Mouse (Mus musculus) liver, embryonic 15.5 days (tissue): ENCODE measurements around the gene Lrrc3. TPM values are rescaled to one million over a fixed set of nuclear protein-coding genes. Genes with fewer than 3 reads are reported as not detected.
"Not testable (repeated sequence)": the region's sequence is repeated elsewhere in the genome, so short reads cannot be mapped to it uniquely, and the experiment has no call there.

Experiments used
- ATAC-seq: fragments of 200-750 bp; cut with Nextera tagmentation; 2 replicates; pipeline ENCODE4 v1.8.0; 2017; ENCODE audit warnings: moderate number of reproducible peaks, mild to moderate bottlenecking, moderate library complexity; ENCODE audit not compliant: insufficient read depth
- H3K27ac ChIP-seq: fragments of 300-500 bp; sonication (generic); replicated peaks from 2 replicates; pipeline ENCODE4 v1.5.1; 2015; ENCODE audit warnings: mild to moderate bottlenecking, inconsistent platforms
- H3K27me3 ChIP-seq: fragments of 300-500 bp; sonication (generic); 2 replicates; pipeline ENCODE4 v1.6.1; 2015; ENCODE audit warnings: mild to moderate bottlenecking, inconsistent platforms
- H3K36me3 ChIP-seq: fragments of 300-500 bp; sonication (generic); replicated peaks from 2 replicates; pipeline ENCODE4 v1.6.1; 2015; ENCODE audit warnings: moderate library complexity, mild to moderate bottlenecking, inconsistent platforms
- H3K4me1 ChIP-seq: fragments of 300-500 bp; sonication (generic); replicated peaks from 2 replicates; pipeline ENCODE4 v1.6.1; 2015; ENCODE audit warnings: inconsistent platforms
- H3K4me2 ChIP-seq: fragments of 300-500 bp; sonication (generic); 2 replicates; pipeline ENCODE4 v1.6.1; 2015; ENCODE audit warnings: moderate library complexity, mild to moderate bottlenecking, inconsistent platforms
- H3K4me3 ChIP-seq: fragments of 300-500 bp; sonication (generic); replicated peaks from 2 replicates; pipeline ENCODE4 v1.5.1; 2015; ENCODE audit warnings: mild to moderate bottlenecking, inconsistent platforms
- H3K9ac ChIP-seq: fragments of 300-500 bp; sonication (generic); 2 replicates; pipeline ENCODE4 v1.6.1; 2015; ENCODE audit warnings: moderate library complexity, mild to moderate bottlenecking, inconsistent platforms
- H3K9me3 ChIP-seq: fragments of 300-500 bp; sonication (generic); replicated peaks from 2 replicates; pipeline ENCODE4 v1.6.1; 2016; ENCODE audit warnings: inconsistent platforms
- WGBS: fragments of 180-500 bp; shearing (Covaris S2); methylation state at CpG from one replicate; pipeline ENCODE4 v1.1.7; 2015; ENCODE audit warnings: mixed read lengths; ENCODE audit not compliant: insufficient replicate concordance; 5-methylcytosine and 5-hydroxymethylcytosine counted together
- polyA plus RNA-seq: library from polyadenylated mRNA; unstranded; fragments of >200 nt; fragmentation: Nextera tagmentation; extraction: Ambion mirVana; gene quantifications from 2 replicates; pipeline ENCODE4 v1.2.1, GENCODE M21; 2015

Gene Lrrc3
- polyA plus RNA-seq: 13.7 and 16.3 TPM in 2 replicates

DNA sequence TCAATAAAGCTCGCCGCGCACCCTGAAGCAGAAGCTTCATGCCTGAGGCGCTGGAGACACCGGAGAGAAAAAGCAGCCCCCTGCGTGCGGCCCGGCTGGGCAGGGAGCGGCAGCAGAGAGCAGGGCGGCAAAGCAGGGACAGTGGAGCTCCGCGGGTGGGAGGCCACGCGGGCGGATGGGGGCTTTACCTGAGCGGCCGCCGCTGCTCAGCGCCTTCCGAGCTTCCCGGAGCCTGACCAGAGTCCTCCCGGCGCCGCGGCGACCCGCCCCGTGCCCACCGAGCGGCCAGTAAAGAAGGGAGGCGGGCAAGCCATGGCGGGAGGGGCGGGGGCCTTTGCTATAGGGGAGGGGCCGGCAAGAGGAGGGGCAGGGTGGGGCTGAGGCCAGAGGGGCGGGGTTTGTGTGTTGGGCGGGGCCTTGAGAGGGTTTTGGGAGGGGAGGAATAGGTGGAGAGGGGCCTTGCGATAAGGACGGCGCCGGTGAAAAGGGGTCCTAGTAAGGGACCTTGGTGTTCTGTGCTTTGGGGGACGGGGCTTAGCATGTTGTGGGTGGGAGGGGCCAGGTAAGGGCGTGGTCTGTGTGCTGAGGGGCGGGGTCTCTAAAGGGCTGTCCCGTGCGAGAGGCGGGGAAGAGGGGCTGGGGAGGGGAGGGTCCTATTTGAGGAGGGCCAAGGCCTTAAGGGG, at the start of gene Lrrc3:
Gene Lrrc3 (minus strand): TSS at position 326 of the 683 bp plus-strand sequence.
- peak within 1 kb of the TSS; percentile 35; the same call in 1 of the 2 replicates for H3K9ac ChIP-seq
- no peaks in the 10 kb centered on the region for H3K9me3 ChIP-seq
- H3K4me3 ChIP-seq: peak within 1 kb of the TSS; percentile 58
- no peaks in the 10 kb centered on the region for H3K36me3 ChIP-seq
- 2% methylated on average over 45 of the region's 46 CpGs for WGBS
- peak within 1 kb of the TSS; percentile 62 for H3K4me2 ChIP-seq
- peak; percentile 65 for ATAC-seq
- H3K4me1 ChIP-seq: peaks cover 14% of the 10 kb centered on the region
- H3K27ac ChIP-seq: peak within 1 kb of the TSS; percentile 29; the same call in 1 of the 2 replicates
- peaks cover 28% of the 10 kb centered on the region for H3K27me3 ChIP-seq

DNA sequence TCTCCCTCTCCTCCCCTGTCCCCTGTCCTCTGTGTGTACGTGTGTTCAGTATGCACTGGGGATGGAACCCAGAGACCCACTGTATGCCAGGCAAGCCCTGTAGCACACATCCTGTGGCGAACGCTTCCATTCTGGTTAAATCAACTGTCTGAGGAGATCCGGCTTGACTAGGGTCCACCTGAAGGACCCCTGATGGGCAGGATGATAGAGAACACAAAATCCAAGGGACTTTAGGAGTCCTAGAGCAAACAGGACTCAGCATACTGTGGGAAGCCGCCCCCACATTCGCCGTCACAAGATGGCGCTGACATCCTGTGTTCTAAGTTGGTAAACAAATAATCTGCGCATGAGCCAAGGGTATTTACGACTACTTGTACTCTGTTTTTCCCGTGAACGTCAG, 48.1 kb upstream of the Lrrc3 start:
- not testable (repeated sequence) for ATAC-seq, H3K4me3 ChIP-seq, H3K4me2 ChIP-seq, H3K9me3 ChIP-seq, H3K27me3 ChIP-seq, H3K27ac ChIP-seq, H3K4me1 ChIP-seq, H3K9ac ChIP-seq, H3K36me3 ChIP-seq
- 82% methylated on average over 10 of the region's 12 CpGs for WGBS

DNA sequence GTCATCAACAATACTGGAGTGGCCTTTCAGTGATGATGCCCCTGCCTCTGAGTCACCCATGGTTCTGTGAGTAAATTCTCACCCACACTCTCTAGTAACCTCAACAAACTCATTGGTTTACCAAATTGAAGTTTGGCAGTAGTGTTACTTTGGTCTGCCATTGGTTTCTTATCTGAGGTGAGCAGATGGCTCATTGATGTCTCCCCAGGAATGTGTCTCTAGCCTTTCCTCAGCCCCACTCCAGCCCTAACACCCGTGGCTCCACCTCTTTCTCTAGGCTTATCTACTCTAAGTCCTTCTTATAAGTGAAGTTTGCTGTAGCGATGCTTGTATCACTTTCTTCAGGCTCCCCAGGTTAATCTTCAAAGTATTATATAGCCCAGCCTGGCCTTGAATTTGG, 37.3 kb upstream of the Lrrc3 start:
- Histone ChIP-seq H3K9me3 (no peaks in the 10 kb centered on the region), H3K9ac (no peak overlapping the region), H3K4me2 (no peak overlapping the region), H3K27ac (no peak overlapping the region), H3K4me3 (no peak overlapping the region), H3K4me1 (no peaks in the 10 kb centered on the region), H3K36me3 (no peaks in the 10 kb centered on the region), H3K27me3 (no peaks in the 10 kb centered on the region)
- ATAC-seq: no peak
- 16% methylated on average over 2 of the region's 2 CpGs for WGBS

GRCm38 (mm10) chr10:77927375-77927774, 25.0 kb upstream of the Lrrc3 start:
- WGBS: 69% methylated on average over 10 of the region's 10 CpGs

DNA sequence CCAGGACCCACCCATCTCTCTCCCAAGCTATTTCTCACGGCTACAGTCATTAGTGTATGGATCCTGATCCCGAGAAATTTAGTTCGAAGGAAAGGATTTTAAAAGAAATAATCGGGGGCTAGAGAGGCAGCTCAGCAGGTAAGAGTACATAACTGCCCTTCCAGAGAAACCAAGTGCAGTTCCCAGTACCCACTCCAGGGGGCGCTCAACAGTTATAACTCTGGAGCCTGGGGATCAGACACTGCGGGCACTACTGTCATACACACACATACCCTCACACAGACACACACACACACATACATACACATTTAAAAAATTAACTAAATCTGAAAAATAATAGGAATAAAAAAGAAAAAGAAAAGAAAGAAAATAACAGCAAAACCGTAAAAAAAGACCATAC, 23.8 kb upstream of the Lrrc3 start:
- Histone ChIP-seq H3K4me2 (no peak overlapping the region), H3K27ac (no peak overlapping the region), H3K9ac (no peak overlapping the region), H3K9me3 (no peaks in the 10 kb centered on the region), H3K4me1 (no peaks in the 10 kb centered on the region), H3K4me3 (no peak overlapping the region), H3K27me3 (no peaks in the 10 kb centered on the region), H3K36me3 (no peaks in the 10 kb centered on the region)
- no peak for ATAC-seq
- WGBS: 24% methylated on average over 7 of the region's 7 CpGs

More at GRCm38 (mm10) chr10:77927375-77927774, 25.0 kb upstream of the Lrrc3 start:
- Histone ChIP-seq H3K9me3 (no peaks in the 10 kb centered on the region), H3K9ac (no peak overlapping the region), H3K4me3 (no peak overlapping the region), H3K4me1 (no peaks in the 10 kb centered on the region), H3K27ac (no peak overlapping the region), H3K27me3 (no peaks in the 10 kb centered on the region), H3K4me2 (no peak overlapping the region), H3K36me3 (no peaks in the 10 kb centered on the region)
- ATAC-seq: no peak

GRCm38 (mm10) chr10:77922681-77923080, 20.3 kb upstream of the Lrrc3 start:
- no peak overlapping the region for H3K9ac ChIP-seq
- no peak overlapping the region for H3K4me2 ChIP-seq
- ATAC-seq: no peak
- no peaks in the 10 kb centered on the region for H3K36me3 ChIP-seq
- 43% methylated on average over 4 of the region's 4 CpGs for WGBS
- H3K27ac ChIP-seq: no peak overlapping the region
- no peaks in the 10 kb centered on the region for H3K9me3 ChIP-seq
- no peaks in the 10 kb centered on the region for H3K4me1 ChIP-seq
- H3K4me3 ChIP-seq: no peak overlapping the region
- H3K27me3 ChIP-seq: no peaks in the 10 kb centered on the region

DNA sequence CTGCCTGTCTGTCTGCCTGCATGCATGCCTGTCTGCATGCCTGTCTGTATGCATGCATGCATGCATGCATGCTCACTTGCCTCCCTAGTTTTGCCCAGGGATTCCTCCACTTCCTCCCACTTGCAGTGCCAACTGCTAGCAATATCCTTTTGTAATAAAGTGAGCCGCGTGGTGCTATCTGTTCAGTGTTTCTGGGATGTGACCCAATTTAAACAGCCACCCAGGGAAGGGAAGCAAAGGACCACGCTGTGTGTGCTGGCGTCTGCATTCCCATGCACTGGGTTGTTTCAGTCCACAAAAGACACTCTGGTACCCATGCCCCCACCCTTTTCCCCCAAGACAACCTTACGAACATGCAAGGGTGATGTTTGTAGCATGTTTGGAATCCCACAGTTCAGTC, 18.7 kb upstream of the Lrrc3 start:
- H3K9ac ChIP-seq: no peak overlapping the region
- no peak for ATAC-seq
- 61% methylated on average over 5 of the region's 5 CpGs for WGBS

GRCm38 (mm10) chr10:77916636-77917335, 14.4 kb upstream of the Lrrc3 start:
- Histone ChIP-seq H3K4me1 (no peaks in the 10 kb centered on the region), H3K4me2 (no peak overlapping the region), H3K36me3 (no peaks in the 10 kb centered on the region), H3K27ac (no peak overlapping the region), H3K9ac (no peak overlapping the region), H3K9me3 (no peaks in the 10 kb centered on the region), H3K4me3 (no peak overlapping the region), H3K27me3 (no peaks in the 10 kb centered on the region)
- ATAC-seq: no peak
- 47% methylated on average over 8 of the region's 8 CpGs for WGBS

More for the DNA sequence above, 18.7 kb upstream of the Lrrc3 start:
- Histone ChIP-seq H3K4me2 (no peak overlapping the region), H3K27me3 (no peaks in the 10 kb centered on the region), H3K27ac (no peak overlapping the region), H3K9me3 (no peaks in the 10 kb centered on the region), H3K4me1 (no peaks in the 10 kb centered on the region), H3K36me3 (no peaks in the 10 kb centered on the region), H3K4me3 (no peak overlapping the region)

GRCm38 (mm10) chr10:77913292-77913691, 11.0 kb upstream of the Lrrc3 start:
- no peak overlapping the region for H3K27ac ChIP-seq
- no peaks in the 10 kb centered on the region for H3K27me3 ChIP-seq
- 55% methylated on average over 4 of the region's 4 CpGs for WGBS
- no peak overlapping the region for H3K9ac ChIP-seq
- H3K4me3 ChIP-seq: no peak overlapping the region
- H3K4me2 ChIP-seq: no peak overlapping the region
- H3K36me3 ChIP-seq: no peaks in the 10 kb centered on the region
- H3K9me3 ChIP-seq: no peaks in the 10 kb centered on the region
- no peaks in the 10 kb centered on the region for H3K4me1 ChIP-seq
- no peak for ATAC-seq

DNA sequence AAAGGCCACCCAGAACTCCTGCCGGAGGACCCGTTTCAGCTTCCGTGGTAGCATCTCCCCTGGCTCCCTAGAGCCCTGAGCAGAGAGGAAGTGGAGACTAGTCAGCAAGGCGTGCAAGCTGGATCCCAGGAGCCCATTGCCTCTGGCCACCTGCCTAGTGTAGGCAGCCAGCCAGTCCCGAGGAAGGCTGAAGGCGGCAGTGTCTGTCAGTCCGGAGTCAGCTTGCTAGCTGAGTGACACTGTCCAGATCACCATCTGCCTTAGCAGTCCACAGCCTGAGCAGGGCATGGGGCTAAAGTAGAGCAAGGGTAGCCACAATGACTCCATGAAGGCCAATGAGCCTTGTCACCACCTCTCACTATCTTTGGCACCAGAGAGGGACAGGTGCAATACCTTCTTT, 10.3 kb upstream of the Lrrc3 start:
- no peak for ATAC-seq
- 54% methylated on average over 7 of the region's 7 CpGs for WGBS
- no peak overlapping the region for H3K4me3 ChIP-seq

GRCm38 (mm10) chr10:77902894-77903715, 769 bp upstream of the Lrrc3 start:
- ATAC-seq: peak; percentile 60
- peaks cover 28% of the 10 kb centered on the region for H3K27me3 ChIP-seq
- H3K4me3 ChIP-seq: peak overlapping the region; percentile 58
- H3K9ac ChIP-seq: no peak overlapping the region
- no peak overlapping the region for H3K27ac ChIP-seq
- 7% methylated on average over 35 of the region's 35 CpGs for WGBS
- H3K36me3 ChIP-seq: no peaks in the 10 kb centered on the region
- H3K9me3 ChIP-seq: no peaks in the 10 kb centered on the region
- peak overlapping the region; percentile 62 for H3K4me2 ChIP-seq
- H3K4me1 ChIP-seq: peaks cover 14% of the 10 kb centered on the region

More for the DNA sequence above, 10.3 kb upstream of the Lrrc3 start:
- H3K36me3 ChIP-seq: no peaks in the 10 kb centered on the region
- no peaks in the 10 kb centered on the region for H3K9me3 ChIP-seq
- H3K9ac ChIP-seq: no peak overlapping the region
- no peaks in the 10 kb centered on the region for H3K4me1 ChIP-seq
- H3K4me2 ChIP-seq: no peak overlapping the region
- H3K27ac ChIP-seq: no peak overlapping the region
- no peaks in the 10 kb centered on the region for H3K27me3 ChIP-seq
